Mouse (Mus musculus) lung, adult 18-20 months (tissue): ENCODE data around the gene Cacng3.

Source experiments
- DNase-seq, 2 experiments: peaks; one replicate each; pipeline ENCODE4 v3.0.0; 2022; ENCODE audit warnings: mixed read lengths in 2 of 2

Gene Cacng3

DNA sequence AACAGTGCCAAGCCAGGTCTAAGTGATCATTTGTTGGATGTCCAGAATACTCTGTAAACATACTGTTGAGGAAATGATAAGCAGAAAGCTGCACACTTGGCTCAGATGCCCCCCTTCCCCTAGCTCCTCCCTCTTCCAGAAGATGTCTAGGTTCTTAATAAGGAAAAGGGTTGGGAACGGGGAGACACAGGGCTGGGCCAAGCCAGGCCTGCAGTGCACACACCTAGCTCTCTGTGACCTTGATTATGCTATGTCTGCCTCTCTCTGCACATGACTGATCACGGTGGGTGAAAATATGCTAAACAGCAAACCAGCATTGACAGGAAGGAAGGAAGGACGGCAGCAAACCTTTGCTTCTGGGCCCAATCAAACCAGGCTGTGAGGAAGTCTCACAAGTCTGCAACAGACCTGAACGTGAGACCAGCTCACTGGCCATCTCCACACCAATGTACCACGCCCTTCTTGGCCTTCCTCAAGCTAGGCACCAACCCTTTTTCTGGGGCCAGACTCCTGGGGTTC, 53.1 kb downstream of the Cacng3 start:
- DNase-seq = no peak

DNA sequence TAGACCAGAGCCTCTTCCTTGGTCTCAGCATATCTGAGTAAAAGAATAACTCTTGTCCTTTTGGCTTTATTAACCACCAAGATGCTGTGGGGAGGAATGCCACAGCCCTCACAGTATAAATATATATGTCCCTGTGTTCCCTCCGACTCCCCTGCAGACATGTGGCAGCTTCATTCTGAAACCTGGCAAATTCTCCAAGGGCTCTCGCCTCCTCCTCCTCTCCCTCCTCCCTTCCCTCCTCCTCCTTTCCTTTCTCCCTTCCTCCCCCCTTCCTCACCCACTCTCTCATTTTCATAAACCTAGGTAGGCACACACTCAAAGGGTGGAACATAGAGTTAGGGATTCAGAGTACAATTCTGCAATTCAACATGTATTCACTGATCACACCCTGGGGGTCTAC, 56.1 kb downstream of the Cacng3 start:
- DNase-seq = no peak

DNA sequence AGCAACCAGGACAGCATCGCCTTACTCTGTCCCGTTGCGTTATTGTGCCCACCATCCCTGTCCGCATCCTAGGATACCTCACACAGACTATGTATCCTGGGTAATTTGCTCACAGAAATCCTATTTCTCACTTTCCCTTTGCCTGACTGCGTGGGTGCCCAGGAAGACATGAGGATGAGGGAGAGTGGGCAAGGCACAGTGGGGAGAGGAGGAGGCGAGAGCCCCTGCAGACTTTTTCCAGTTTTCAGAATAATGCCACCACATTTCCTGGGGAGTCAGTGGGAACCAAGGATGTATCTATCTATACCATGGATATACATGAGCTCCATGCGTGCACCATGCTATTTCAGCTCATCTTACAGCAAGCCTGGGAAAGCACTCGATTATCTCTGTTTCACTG, 57.9 kb downstream of the Cacng3 start:
- DNase-seq = no peak

GRCm38 (mm10) chr7:122728846-122729245, 58.6 kb downstream of the Cacng3 start:
- DNase-seq = no peak

GRCm38 (mm10) chr7:122735323-122735722, 65.0 kb downstream of the Cacng3 start:
- no peak for DNase-seq

GRCm38 (mm10) chr7:122738541-122738940, 68.2 kb downstream of the Cacng3 start:
- no peak for DNase-seq

- no peak for DNase-seq
These were observed 70.4 kb downstream of the Cacng3 start for GRCm38 (mm10) chr7:122740663-122741062.

- DNase-seq = no peak
These were observed 85.8 kb downstream of the Cacng3 start for GRCm38 (mm10) chr7:122755920-122756603.

GRCm38 (mm10) chr7:122758645-122759044, 88.4 kb downstream of the Cacng3 start:
- DNase-seq = no peak

GRCm38 (mm10) chr7:122764506-122764905, 94.2 kb downstream of the Cacng3 start:
- DNase-seq = no peak

DNA sequence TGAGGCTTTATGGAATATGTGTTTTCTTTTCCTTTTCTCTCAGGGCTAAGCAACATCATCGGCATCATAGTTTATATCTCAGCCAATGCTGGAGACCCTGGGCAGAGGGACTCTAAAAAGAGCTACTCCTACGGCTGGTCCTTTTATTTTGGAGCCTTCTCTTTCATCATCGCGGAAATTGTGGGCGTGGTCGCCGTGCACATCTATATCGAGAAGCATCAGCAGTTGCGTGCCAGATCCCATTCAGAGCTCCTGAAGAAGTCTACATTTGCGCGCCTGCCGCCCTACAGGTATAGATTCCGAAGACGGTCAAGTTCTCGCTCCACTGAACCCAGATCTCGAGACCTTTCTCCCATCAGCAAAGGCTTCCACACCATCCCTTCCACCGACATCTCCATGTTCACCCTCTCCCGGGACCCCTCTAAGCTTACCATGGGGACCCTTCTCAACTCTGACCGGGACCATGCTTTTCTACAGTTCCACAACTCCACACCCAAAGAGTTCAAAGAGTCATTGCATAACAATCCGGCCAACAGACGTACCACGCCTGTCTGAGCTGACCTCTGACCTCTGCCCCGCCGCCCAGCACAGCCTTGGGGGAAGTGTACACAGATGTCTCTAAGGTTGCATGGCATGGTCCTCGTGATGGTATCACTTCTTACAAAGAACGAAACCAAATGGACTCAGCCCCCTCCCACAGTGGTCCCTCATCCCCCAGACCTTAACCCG, 98.2 kb downstream of the Cacng3 start:
- no peak for DNase-seq

- DNase-seq = no peak
These were observed 109.3 kb downstream of the Cacng3 start for GRCm38 (mm10) chr7:122779601-122780000.

DNA sequence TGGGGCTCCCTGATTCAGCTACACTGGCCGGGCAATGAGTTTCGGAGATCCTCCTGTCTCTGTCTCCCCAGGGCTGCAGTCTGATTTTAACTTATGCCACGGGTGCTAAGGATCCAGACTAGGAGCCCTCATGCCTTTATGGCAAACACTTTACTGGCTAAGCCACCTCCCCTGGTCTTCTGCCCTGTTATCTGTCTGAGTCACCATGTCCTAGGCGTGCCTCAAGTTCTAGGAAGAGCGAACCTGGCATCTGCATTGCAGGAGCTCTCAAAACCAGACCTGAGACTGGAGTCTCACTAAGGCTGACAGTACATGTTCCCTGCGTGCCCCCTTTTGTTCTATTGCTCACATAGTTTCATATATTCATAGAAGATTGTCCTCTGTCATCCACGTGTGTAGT, 119.6 kb downstream of the Cacng3 start:
- no peak for DNase-seq

DNA sequence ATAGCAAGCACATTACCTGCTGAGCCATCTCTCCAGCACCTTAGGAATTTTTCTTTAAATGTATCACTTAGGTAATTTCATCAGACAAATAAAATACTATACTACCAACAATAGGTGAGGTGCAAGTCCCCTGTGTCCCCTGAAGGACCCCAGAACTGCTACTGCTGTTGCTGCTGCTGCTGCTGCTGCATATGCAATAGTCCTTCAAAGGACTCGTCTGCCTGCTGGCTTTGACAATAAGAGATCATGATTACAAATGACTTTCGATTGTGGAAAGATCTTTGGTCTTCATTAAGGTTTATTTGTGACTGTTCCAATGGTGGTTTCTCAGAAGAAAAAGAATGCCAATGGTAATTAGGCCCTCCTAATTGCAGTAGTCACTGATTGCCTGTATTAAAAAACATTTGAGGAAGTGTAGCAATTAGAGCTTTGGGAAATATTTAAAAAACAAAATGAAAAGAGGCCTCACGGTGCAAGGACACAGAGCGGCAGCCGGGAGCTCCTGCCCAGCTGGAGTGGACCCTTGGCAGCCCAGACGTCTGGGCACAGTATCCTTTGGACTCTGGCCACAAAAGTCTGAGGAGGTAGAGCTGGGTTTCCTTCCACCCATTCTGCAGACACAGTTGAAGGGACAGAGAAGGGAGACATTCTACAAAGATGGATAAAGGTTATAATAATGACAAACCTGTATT, 123.5 kb downstream of the Cacng3 start:
- DNase-seq = no peak

DNA sequence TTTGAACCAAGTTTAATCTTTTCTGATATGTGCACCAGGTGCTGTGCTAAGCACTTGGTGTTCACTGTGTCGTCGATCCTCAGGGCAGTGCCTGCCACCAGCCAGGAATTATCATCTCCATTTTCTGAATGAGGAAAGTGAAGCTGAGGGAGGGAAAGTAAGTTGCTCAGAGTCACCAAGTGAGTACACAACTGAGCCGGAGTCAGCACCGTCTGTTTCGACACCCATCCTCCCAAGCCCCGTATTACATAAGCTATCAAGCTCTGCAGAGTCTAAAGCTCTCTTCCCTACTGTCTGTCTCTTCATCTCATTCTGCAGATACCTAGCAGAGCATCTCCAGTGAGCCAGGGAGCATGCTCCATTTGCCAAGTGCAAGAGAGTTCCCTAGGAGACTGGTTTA, 124.8 kb downstream of the Cacng3 start:
- DNase-seq = no peak

DNA sequence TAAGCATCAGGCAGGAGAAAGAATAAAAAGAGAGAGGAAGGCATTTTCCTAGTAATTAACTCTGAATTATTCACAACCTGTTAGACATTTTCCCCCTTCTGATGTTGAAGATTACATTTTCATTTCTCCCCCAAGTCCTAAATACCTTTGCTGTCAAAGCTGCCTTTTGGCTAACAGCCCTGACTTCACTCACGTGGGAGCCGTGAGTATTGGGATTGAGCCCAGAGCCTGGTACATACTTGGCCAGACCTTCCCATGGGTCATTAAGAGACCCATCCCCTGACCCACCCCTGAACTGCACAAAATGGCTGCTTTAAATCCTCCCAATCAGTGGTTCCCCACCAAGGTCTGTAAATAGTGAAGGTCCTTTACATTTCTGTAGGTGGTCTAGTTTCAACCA, 130.5 kb downstream of the Cacng3 start:
- DNase-seq = no peak

- DNase-seq = peak in 1 of 2 experiments; percentile 4
These were observed 133.7 kb downstream of the Cacng3 start for GRCm38 (mm10) chr7:122803839-122804496.

GRCm38 (mm10) chr7:122806531-122806930, 136.2 kb downstream of the Cacng3 start:
- DNase-seq = no peak

DNA sequence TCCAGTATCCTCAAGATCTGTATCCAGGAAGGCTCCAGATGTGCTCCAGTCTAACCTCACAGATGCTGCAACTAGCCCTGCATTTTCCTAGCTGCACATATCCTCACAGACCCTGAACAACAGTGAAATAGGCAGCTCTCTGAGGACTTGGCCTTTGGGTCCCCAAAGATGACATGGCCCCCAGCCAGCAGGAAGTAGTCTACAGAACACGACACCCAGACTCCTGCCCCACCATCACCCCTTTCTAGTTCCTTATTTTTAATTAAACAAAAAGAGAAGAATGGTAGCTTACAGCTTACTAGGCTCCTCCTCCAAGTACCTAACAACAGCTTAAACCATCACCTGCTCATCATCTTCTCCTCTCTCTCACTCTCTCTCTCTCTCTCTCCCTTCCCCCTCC, 143.4 kb downstream of the Cacng3 start:
- DNase-seq = no peak

GRCm38 (mm10) chr7:122817565-122817964, 147.3 kb downstream of the Cacng3 start:
- no peak for DNase-seq
